Mouse (Mus musculus) myocyte (in vitro differentiated cells): ENCODE results near the gene Sectm1a. TPM values are rescaled to one million over a fixed set of nuclear protein-coding genes. Genes with fewer than 3 reads are reported as not detected.
A peak's percentile ranks its signal among the peaks of the same experiment; 100 is the strongest.
"Not testable (repeated sequence)": the region's sequence is repeated elsewhere in the genome, so short reads cannot be mapped to it uniquely, and the experiment has no call there.

Source experiments
- H3K27me3 ChIP-seq: one replicate; pipeline ENCODE4 v1.6.1; 2011; ENCODE audit not compliant: control insufficient read depth, insufficient read depth, insufficient read length
- H3K36me3 ChIP-seq: one replicate; pipeline ENCODE4 v1.6.1; 2011; ENCODE audit not compliant: control insufficient read depth, insufficient read depth
- H3K4me2 ChIP-seq: one replicate; pipeline ENCODE4 v1.6.1; 2011; ENCODE audit warnings: low read depth, control low read depth
- H3K4me3 ChIP-seq: one replicate; pipeline ENCODE4 v1.5.1; 2011; ENCODE audit warnings: mild to moderate bottlenecking, control low read depth, moderate library complexity
- H3K79me2 ChIP-seq: one replicate; pipeline ENCODE4 v1.6.1; 2011; ENCODE audit not compliant: control insufficient read depth, insufficient read depth
- H3ac ChIP-seq: one replicate; pipeline ENCODE4 v1.6.1; 2011; ENCODE audit not compliant: control insufficient read depth, insufficient read length
- CEBPB ChIP-seq: IDR thresholded peaks from 2 replicates; pipeline ENCODE4 v1.6.1; 2011; ENCODE audit warnings: mild to moderate bottlenecking, moderate library complexity; ENCODE audit not compliant: poor library complexity, insufficient read depth, severe bottlenecking
- MAX ChIP-seq: IDR thresholded peaks from one replicate; pipeline ENCODE4 v1.6.1; 2011; ENCODE audit warnings: low read depth, mild to moderate bottlenecking, control low read depth
- MYOD1 ChIP-seq, 3 experiments: IDR thresholded peaks; one replicate each; pipeline ENCODE4 v1.6.1; 2011; ENCODE audit warnings: control low read depth in 2 of 3, low read depth in 2 of 3, mild to moderate bottlenecking in 2 of 3, moderate library complexity in 1 of 3; ENCODE audit not compliant: insufficient read length in 2 of 3, control insufficient read depth in 1 of 3
- MYOG ChIP-seq, 3 experiments: IDR thresholded peaks; one replicate each; pipeline ENCODE4 v1.6.1; 2011; ENCODE audit warnings: control low read depth in 2 of 3, low read depth in 2 of 3, mild to moderate bottlenecking in 2 of 3; ENCODE audit not compliant: insufficient read length in 2 of 3, control insufficient read depth in 1 of 3, insufficient read depth in 1 of 3
- POLR2A ChIP-seq: IDR thresholded peaks from one replicate; pipeline ENCODE4 v1.6.1; 2011; ENCODE audit warnings: low read depth, mild to moderate bottlenecking, control low read depth, moderate library complexity; ENCODE audit not compliant: insufficient read length
- POLR2AphosphoS2 ChIP-seq: IDR thresholded peaks from one replicate; pipeline ENCODE4 v1.6.1; 2011; ENCODE audit warnings: low read depth, control low read depth; ENCODE audit not compliant: insufficient read length
- SRF ChIP-seq: IDR thresholded peaks from one replicate; pipeline ENCODE4 v1.6.1; 2011; ENCODE audit warnings: low read depth; ENCODE audit not compliant: control insufficient read depth, insufficient read length
- TCF3 ChIP-seq: IDR thresholded peaks from one replicate; pipeline ENCODE4 v1.6.1; 2011; ENCODE audit warnings: low read depth, control low read depth; ENCODE audit not compliant: insufficient read length
- USF1 ChIP-seq: IDR thresholded peaks from one replicate; pipeline ENCODE4 v1.6.1; 2011; ENCODE audit warnings: low read depth, mild to moderate bottlenecking, control low read depth, moderate library complexity
- polyA plus RNA-seq: library from polyadenylated mRNA; unstranded; fragments of >200 nt; fragmentation: generic; extraction: Trizol; gene quantifications from one replicate; pipeline ENCODE4 v1.2.1, GENCODE M21; 2012; ENCODE audit warnings: missing spikeins

Sectm1a gene
- polyA plus RNA-seq, 1 experiment = 0.12 TPM

DNA sequence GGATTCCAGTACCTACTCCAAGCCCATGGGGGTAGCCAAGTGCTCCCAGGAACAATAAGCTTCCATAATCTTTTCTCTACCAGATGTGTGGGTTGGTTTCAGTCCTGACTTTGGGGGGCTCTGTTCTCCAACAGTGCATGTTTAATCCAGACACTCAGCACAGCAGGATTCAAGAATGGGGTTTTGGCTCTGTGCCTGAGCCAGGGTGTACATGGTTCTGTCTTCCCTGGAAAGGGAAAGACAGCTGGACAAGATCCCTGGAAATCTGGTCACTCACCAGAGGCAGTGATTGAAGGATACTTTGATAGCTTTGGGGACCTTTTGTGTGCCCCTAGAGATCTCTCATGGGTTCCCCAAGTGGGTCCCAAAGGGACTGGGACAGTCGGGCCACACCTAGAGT lies 30.6 kb upstream of the Sectm1a start:
- Histone ChIP-seq H3K4me2 (peak overlapping the region; percentile 4), H3K79me2 (no peaks in the 10 kb centered on the region), H3K27me3 (peaks cover 6% of the 10 kb centered on the region), H3ac (no peak overlapping the region), H3K36me3 (no peaks in the 10 kb centered on the region), H3K4me3 (no peak overlapping the region)
- no peak for TF ChIP-seq MAX
- TF ChIP-seq USF1 = no peak
- TF ChIP-seq MYOG (IDR thresholded peaks at IDR 0.05; ENCODE audit: control insufficient read depth in 1 of 3, insufficient read depth in 1 of 3, insufficient read length in 2 of 3, low read depth in 2 of 3) = peak in 1 of 3 experiments; percentile 23

DNA sequence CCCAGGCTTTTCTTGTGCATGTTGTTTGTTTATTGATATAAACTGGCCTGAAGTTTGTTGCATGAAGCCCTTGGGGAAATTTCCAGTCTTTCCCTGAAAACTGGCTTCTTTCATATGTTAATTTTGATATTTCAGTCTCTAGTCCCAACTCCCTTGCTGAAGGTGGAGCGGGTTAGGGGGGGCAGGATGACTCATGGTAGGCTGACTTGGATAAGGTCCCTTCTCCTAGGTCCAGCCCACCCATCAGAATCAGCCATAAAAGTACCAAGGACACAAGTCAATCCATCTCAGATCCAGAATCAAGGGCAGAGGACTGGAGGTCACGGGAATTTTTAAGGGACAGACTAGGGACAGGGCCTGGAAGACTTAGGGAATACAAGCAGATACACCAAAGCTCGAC lies 30.0 kb upstream of the Sectm1a start:
- no peak for TF ChIP-seq TCF3
- H3K4me2 ChIP-seq = no peak overlapping the region
- H3K36me3 ChIP-seq = no peaks in the 10 kb centered on the region
- no peak overlapping the region for H3K4me3 ChIP-seq
- no peaks in the 10 kb centered on the region for H3K79me2 ChIP-seq
- peaks cover 6% of the 10 kb centered on the region for H3K27me3 ChIP-seq
- H3ac ChIP-seq = no peak overlapping the region

DNA sequence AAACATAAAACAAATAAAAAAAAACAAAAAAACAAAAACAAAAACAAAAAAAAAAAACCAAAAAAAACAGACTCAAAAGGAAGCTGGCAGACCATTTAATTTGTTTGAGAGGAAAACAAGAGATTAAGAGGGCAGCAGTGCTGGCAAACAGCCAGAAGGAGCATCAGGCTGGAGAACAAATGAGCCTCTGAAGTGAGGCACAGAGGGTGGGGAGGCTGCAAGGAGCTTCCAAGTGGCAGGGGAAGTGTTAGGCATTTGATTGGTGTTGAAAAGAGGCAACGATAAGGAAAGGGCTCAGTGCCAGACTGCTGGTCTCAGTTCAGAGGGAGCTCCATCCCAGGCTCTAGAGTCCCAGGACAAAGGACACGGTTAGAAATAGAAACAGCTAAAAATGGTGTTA lies 29.0 kb upstream of the Sectm1a start:
- no peak overlapping the region for H3K4me3 ChIP-seq
- no peaks in the 10 kb centered on the region for H3K36me3 ChIP-seq
- no peak overlapping the region for H3K4me2 ChIP-seq
- no peak overlapping the region for H3ac ChIP-seq
- no peaks in the 10 kb centered on the region for H3K79me2 ChIP-seq
- peaks cover 6% of the 10 kb centered on the region for H3K27me3 ChIP-seq
- no peak for TF ChIP-seq TCF3

DNA sequence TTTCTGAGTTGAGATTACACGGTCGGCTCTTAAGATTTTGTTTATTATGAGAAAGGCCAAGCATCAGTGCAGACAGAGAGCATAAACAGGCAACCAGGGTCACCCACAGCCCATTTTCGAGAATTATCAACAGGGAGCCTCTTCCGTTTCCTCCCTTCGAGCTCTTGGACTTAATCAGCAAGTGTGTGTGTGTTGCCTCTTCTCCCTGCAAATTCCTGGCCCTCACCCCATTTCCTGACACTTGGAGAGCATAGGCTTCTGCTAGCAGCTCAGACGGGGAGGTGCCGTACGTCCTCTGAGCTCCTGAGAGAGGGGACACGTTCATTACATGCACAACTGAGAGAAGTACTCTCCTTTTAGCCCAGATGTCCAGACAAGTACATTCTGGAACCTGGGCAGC lies 27.0 kb upstream of the Sectm1a start:
- Histone ChIP-seq H3K27me3 (peaks cover 6% of the 10 kb centered on the region), H3K4me3 (no peak overlapping the region), H3K36me3 (no peaks in the 10 kb centered on the region), H3K4me2 (no peak overlapping the region), H3ac (no peak overlapping the region), H3K79me2 (no peaks in the 10 kb centered on the region)
- TF ChIP-seq POLR2A (no peak), MYOG (IDR thresholded peaks at IDR 0.05; ENCODE audit: control insufficient read depth in 1 of 3, insufficient read depth in 1 of 3, insufficient read length in 2 of 3, low read depth in 2 of 3) (no peak)

DNA sequence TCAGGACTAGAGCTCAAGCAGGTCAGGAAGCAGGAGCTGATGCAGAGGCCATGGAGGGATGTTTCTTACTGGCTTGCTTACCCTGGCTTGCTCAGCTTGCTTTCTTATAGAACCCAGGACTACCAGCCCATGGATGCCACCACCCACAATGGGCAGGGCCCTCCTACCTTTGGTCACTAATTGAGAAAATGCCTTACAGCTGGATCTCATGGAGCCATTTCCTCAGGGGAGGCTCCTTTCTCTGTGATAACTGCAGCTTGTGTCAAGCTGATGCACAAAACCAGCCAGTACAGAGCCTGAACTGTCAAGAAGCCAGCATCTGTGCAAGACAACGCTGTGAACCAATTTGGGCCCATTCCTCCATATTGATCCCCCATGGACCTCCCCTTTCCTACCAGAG lies 26.2 kb upstream of the Sectm1a start:
- not testable (repeated sequence) for H3K79me2 ChIP-seq, H3K4me2 ChIP-seq, H3K27me3 ChIP-seq, H3K36me3 ChIP-seq, H3ac ChIP-seq, H3K4me3 ChIP-seq

DNA sequence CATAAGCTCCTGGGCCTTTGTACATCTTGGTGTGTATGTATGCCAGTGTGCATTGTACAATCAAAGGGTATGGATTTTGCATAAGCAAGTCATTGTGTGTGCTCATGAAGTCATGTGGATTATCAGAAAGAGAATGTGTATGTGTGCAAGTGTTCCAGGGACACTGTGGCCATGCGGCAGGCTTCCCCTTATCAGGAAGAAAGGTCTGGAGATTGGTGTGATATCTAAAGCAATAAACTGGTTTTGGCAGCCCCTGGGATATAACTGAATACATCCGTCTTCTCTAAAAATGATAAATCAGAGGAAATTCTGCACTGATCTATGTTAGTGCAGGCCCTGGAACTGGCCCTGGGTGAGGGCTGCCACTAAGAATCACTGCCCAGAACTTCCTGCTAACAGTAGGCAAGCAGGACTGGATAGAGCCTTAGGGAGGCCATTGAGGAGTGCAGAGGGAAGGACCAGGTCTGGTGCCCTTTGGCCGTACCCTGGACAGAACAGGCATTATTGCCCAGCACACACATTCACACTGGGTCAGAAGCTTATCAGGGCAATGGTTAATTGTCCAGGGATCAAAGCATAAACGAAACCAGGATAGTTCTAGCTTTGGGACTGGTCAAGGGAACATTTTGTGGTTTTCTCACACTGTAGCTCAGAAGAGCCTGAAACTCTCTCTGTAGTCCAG lies 20.2 kb upstream of the Sectm1a start:
- TF ChIP-seq CEBPB (no peak), TCF3 (no peak), MYOD1 (IDR thresholded peaks at IDR 0.05; ENCODE audit: control insufficient read depth in 1 of 3, insufficient read length in 2 of 3, low read depth in 2 of 3) (no peak), SRF (no peak), POLR2A (no peak), USF1 (no peak)
- no peak overlapping the region for H3K4me3 ChIP-seq
- no peaks in the 10 kb centered on the region for H3K36me3 ChIP-seq
- H3ac ChIP-seq = no peak overlapping the region
- no peak overlapping the region for H3K4me2 ChIP-seq
- H3K27me3 ChIP-seq = no peaks in the 10 kb centered on the region
- H3K79me2 ChIP-seq = no peaks in the 10 kb centered on the region

DNA sequence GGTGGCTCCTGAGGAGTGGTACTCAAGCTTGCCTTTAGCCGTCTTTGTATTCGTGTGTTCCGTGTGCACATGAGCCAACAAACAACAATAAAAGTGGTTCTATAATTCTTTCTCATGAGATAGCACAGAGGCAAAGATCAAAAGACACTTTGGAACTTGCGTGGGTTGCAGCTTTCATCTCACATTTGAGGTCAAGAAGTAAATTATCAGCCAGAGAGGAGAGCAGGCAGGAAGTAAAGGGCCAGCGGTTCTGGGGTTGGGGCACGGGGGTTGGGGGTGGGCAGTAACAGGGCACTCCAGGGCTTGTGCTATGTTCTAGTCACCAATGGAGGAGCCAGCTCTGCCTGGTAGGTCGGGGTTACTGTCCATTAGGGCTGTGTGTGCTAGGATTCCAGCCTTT lies 19.7 kb upstream of the Sectm1a start:
- H3K4me3 ChIP-seq = no peak overlapping the region
- no peaks in the 10 kb centered on the region for H3K79me2 ChIP-seq
- H3ac ChIP-seq = no peak overlapping the region
- TF ChIP-seq POLR2AphosphoS2 = no peak
- no peaks in the 10 kb centered on the region for H3K36me3 ChIP-seq
- H3K4me2 ChIP-seq = no peak overlapping the region
- no peaks in the 10 kb centered on the region for H3K27me3 ChIP-seq
